Mouse (Mus musculus): ENCODE measurements at regions not wholly inside any gene's neighbourhood (a gene's known extent, or its start where the extent isn't known, plus 50 kb on each side); places are given as distances from the start of the nearest gene placed in this dataset.

DNA sequence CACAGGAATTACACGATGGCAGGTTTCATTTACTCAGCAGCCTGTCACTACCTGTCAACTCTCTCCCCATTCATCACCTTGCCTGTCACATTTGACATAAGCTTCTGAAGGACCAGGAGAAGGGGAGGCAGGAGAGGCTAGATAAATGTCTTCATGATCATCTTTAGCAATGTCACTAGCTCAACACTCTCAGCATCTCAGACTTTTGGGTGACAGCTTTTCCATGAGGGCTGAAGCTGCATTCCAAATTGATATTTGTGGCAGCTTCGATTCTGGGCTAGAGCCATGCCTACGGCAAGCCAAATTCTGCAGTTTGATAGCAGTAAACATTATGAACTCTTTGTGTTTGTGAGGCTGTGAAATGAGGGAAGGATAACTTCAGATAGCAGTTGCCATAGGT, 1255.1 kb upstream of the Cited2 start:
- TF ChIP-seq POLR2A (IDR thresholded peaks at IDR 0.05; ENCODE audit: insufficient read depth, low read length) (no peak), CTCF (IDR thresholded peaks at IDR 0.05; ENCODE audit: low read depth, low read length) (no peak)

Measured in ES-Bruce4 (cell line).